Mouse (Mus musculus): ENCODE results near the gene Tbccd1. TPM values are rescaled to one million over a fixed set of nuclear protein-coding genes. Genes with fewer than 3 reads are reported as not detected.

The Tbccd1 gene
- total and polyA plus RNA-seq, 2 experiments: 16.9 to 22.7 TPM

- Histone ChIP-seq H3K4me1 (ENCODE audit: control insufficient read depth, insufficient read depth, low read length) (no peaks in the 10 kb centered on the region), H3K4me3 (ENCODE audit: insufficient read depth, low read depth, low read length) (no peak within 1 kb of the TSS), H3K27ac (replicated peaks; ENCODE audit: insufficient read depth, low read depth, low read length) (no peak within 1 kb of the TSS), H3K79me2 (ENCODE audit: control insufficient read depth, insufficient read depth, low read length) (no peaks in the 10 kb centered on the region), H3K27me3 (ENCODE audit: control insufficient read depth, insufficient read depth, low read length) (no peaks in the 10 kb centered on the region), H3K9ac (ENCODE audit: low read depth, low read length) (no peak within 1 kb of the TSS), H3K36me3 (ENCODE audit: control insufficient read depth, insufficient read depth, low read length) (peaks cover 14% of the 10 kb centered on the region)
- 24% methylated on average over 2 of the region's 2 CpGs for WGBS
- DNase-seq (ENCODE audit: extremely low read depth, low read depth, low spot score): peak; percentile 23
- TF ChIP-seq CTCF (IDR thresholded peaks at IDR 0.05; ENCODE audit: low read depth, low read length) (no peak), POLR2A (IDR thresholded peaks at IDR 0.05; ENCODE audit: extremely low read depth, insufficient read depth, low read length) (no peak)
Measured at GRCm38 (mm10) chr16:22811477-22811876, 46.0 kb downstream of the Tbccd1 start, which contains the start of gene Crygs. Crygs (minus strand) TSS chr16:22811577.

GRCm38 (mm10) chr16:22807468-22808070 lies 49.9 kb downstream of the Tbccd1 start:
- WGBS: 11% methylated on average over 17 of the region's 17 CpGs
- no peaks in the 10 kb centered on the region for H3K4me1 ChIP-seq (ENCODE audit: control insufficient read depth, insufficient read depth, low read length)
- H3K27me3 ChIP-seq (ENCODE audit: control insufficient read depth, insufficient read depth, low read length): no peaks in the 10 kb centered on the region
- TF ChIP-seq CTCF (IDR thresholded peaks at IDR 0.05; ENCODE audit: low read depth, low read length) (peak; percentile 41; the same call in 1 of the 2 replicates), POLR2A (IDR thresholded peaks at IDR 0.05; ENCODE audit: extremely low read depth, insufficient read depth, low read length) (no peak)
- no peak overlapping the region for H3K9ac ChIP-seq (ENCODE audit: low read depth, low read length)
- no peak overlapping the region for H3K27ac ChIP-seq (replicated peaks; ENCODE audit: insufficient read depth, low read depth, low read length)
- no peak overlapping the region for H3K4me3 ChIP-seq (ENCODE audit: insufficient read depth, low read depth, low read length)
- H3K79me2 ChIP-seq (ENCODE audit: control insufficient read depth, insufficient read depth, low read length): no peaks in the 10 kb centered on the region
- peak; percentile 38 for DNase-seq (ENCODE audit: extremely low read depth, low read depth, low spot score)
- no peaks in the 10 kb centered on the region for H3K36me3 ChIP-seq (ENCODE audit: control insufficient read depth, insufficient read depth, low read length)

GRCm38 (mm10) chr16:22802786-22803185 lies 54.7 kb downstream of the Tbccd1 start:
- no peaks in the 10 kb centered on the region for H3K27me3 ChIP-seq (ENCODE audit: control insufficient read depth, insufficient read depth, low read length)
- H3K36me3 ChIP-seq (ENCODE audit: control insufficient read depth, insufficient read depth, low read length): no peaks in the 10 kb centered on the region
- no peaks in the 10 kb centered on the region for H3K79me2 ChIP-seq (ENCODE audit: control insufficient read depth, insufficient read depth, low read length)
- DNase-seq (ENCODE audit: extremely low read depth, low read depth, low spot score): no peak
- WGBS: 85% methylated on average over 7 of the region's 7 CpGs
- H3K9ac ChIP-seq (ENCODE audit: low read depth, low read length): no peak overlapping the region
- no peak overlapping the region for H3K27ac ChIP-seq (replicated peaks; ENCODE audit: insufficient read depth, low read depth, low read length)
- H3K4me1 ChIP-seq (ENCODE audit: control insufficient read depth, insufficient read depth, low read length): no peaks in the 10 kb centered on the region
- TF ChIP-seq CTCF (IDR thresholded peaks at IDR 0.05; ENCODE audit: low read depth, low read length) (no peak), POLR2A (IDR thresholded peaks at IDR 0.05; ENCODE audit: extremely low read depth, insufficient read depth, low read length) (no peak)
- H3K4me3 ChIP-seq (ENCODE audit: insufficient read depth, low read depth, low read length): no peak overlapping the region

GRCm38 (mm10) chr16:22800849-22801109 lies 56.7 kb downstream of the Tbccd1 start:
- 77% methylated on average over 5 of the region's 5 CpGs for WGBS
- TF ChIP-seq CTCF (IDR thresholded peaks at IDR 0.05; ENCODE audit: low read depth, low read length) (no peak), POLR2A (IDR thresholded peaks at IDR 0.05; ENCODE audit: extremely low read depth, insufficient read depth, low read length) (no peak)
- no peaks in the 10 kb centered on the region for H3K27me3 ChIP-seq (ENCODE audit: control insufficient read depth, insufficient read depth, low read length)

GRCm38 (mm10) chr16:22800026-22800848 lies 57.2 kb downstream of the Tbccd1 start:
- Histone ChIP-seq H3K4me3 (ENCODE audit: insufficient read depth, low read depth, low read length) (no peak overlapping the region), H3K36me3 (ENCODE audit: control insufficient read depth, insufficient read depth, low read length) (no peaks in the 10 kb centered on the region), H3K27ac (replicated peaks; ENCODE audit: insufficient read depth, low read depth, low read length) (no peak overlapping the region), H3K79me2 (ENCODE audit: control insufficient read depth, insufficient read depth, low read length) (no peaks in the 10 kb centered on the region), H3K4me1 (ENCODE audit: control insufficient read depth, insufficient read depth, low read length) (no peaks in the 10 kb centered on the region), H3K27me3 (ENCODE audit: control insufficient read depth, insufficient read depth, low read length) (no peaks in the 10 kb centered on the region), H3K9ac (ENCODE audit: low read depth, low read length) (no peak overlapping the region)
- WGBS: 79% methylated on average over 6 of the region's 6 CpGs
- DNase-seq (ENCODE audit: extremely low read depth, low read depth, low spot score): no peak
- TF ChIP-seq POLR2A (IDR thresholded peaks at IDR 0.05; ENCODE audit: extremely low read depth, insufficient read depth, low read length) (no peak), CTCF (IDR thresholded peaks at IDR 0.05; ENCODE audit: low read depth, low read length) (no peak)

More at GRCm38 (mm10) chr16:22800849-22801109, 56.7 kb downstream of the Tbccd1 start:
- H3K4me3 ChIP-seq (ENCODE audit: insufficient read depth, low read depth, low read length): no peak overlapping the region
- no peak overlapping the region for H3K9ac ChIP-seq (ENCODE audit: low read depth, low read length)
- no peaks in the 10 kb centered on the region for H3K36me3 ChIP-seq (ENCODE audit: control insufficient read depth, insufficient read depth, low read length)
- no peak overlapping the region for H3K27ac ChIP-seq (replicated peaks; ENCODE audit: insufficient read depth, low read depth, low read length)
- no peaks in the 10 kb centered on the region for H3K4me1 ChIP-seq (ENCODE audit: control insufficient read depth, insufficient read depth, low read length)
- DNase-seq (ENCODE audit: extremely low read depth, low read depth, low spot score): no peak
- H3K79me2 ChIP-seq (ENCODE audit: control insufficient read depth, insufficient read depth, low read length): no peaks in the 10 kb centered on the region

- Histone ChIP-seq H3K9ac (ENCODE audit: low read depth, low read length) (no peak overlapping the region), H3K79me2 (ENCODE audit: control insufficient read depth, insufficient read depth, low read length) (no peaks in the 10 kb centered on the region), H3K4me3 (ENCODE audit: insufficient read depth, low read depth, low read length) (no peak overlapping the region), H3K27ac (replicated peaks; ENCODE audit: insufficient read depth, low read depth, low read length) (no peak overlapping the region), H3K4me1 (ENCODE audit: control insufficient read depth, insufficient read depth, low read length) (no peaks in the 10 kb centered on the region), H3K36me3 (ENCODE audit: control insufficient read depth, insufficient read depth, low read length) (no peaks in the 10 kb centered on the region), H3K27me3 (ENCODE audit: control insufficient read depth, insufficient read depth, low read length) (no peaks in the 10 kb centered on the region)
- TF ChIP-seq POLR2A (IDR thresholded peaks at IDR 0.05; ENCODE audit: extremely low read depth, insufficient read depth, low read length) (no peak), CTCF (IDR thresholded peaks at IDR 0.05; ENCODE audit: low read depth, low read length) (no peak)
- WGBS: 69% methylated on average over 3 of the region's 3 CpGs
- no peak for DNase-seq (ENCODE audit: extremely low read depth, low read depth, low spot score)
Measured at GRCm38 (mm10) chr16:22798520-22798919, 58.9 kb downstream of the Tbccd1 start.
